Mouse (Mus musculus): ENCODE measurements around the gene Ahsa2.
"Not testable (repeated sequence)": the region's sequence is repeated elsewhere in the genome, so short reads cannot be mapped to it uniquely, and the experiment has no call there.

Gene Ahsa2

DNA sequence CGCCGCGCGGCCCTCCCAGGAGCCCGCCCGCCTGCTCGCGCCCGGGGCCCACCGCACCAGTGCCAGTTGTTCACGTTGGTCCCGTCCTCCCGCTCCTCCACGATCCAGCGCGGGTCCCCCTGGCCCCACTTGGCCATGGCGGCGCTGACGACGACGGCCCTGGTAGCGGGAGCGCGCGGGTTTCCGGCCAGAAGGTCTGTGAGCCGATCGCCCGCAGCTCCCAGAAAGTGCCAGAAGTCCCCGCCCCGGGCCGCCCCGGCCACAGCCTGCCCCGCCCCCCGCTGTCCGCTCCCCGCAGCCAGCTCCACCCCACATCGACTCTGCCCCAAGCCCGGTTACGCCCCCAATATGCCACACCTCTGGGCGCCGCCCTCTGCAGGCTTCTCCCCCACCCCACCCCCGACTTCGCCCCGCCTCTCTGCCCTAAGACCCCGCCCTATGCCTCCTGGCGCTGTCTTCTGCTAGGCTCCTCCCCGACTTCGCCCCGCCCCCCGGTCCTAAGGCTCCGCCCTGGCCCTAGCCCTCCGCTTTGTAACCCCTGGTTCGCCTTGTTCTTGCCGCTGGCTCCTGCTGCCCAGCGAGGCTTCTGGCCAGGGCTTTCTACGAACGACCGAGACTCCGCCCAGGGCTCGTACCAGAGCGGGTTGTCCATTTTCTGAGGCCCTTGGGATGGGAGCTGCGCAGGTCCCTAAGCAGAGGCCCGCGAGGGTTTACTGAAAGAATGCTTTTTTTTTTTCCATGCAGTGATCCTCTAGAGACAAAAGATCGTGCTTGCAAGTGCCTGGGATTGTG is at the start of gene Ahsa2:
Gene Ahsa2 (minus strand): TSS at position 313 of the 792 bp plus-strand sequence.
- ChIA-PET POLR2A (interaction anchor here (0.5 to 4.0 kb wide), 53 partner anchors 9 to 1452 kb away, joined by 3 to 21 read pairs (median 4); partner anchors contain the start of genes Pex13 (in 3 of the 4), Pus10 (in 3 of the 4), Cct4 (in 2 of the 4) and 0610010F05Rik (in 1 of the 4)), CTCF (interaction anchor here in 3 of 4 experiments (0.5 to 1.6 kb wide), 4 partner anchors 58 to 528 kb away, joined by 3 to 6 read pairs (median 4); no protein-coding TSS in a partner anchor)

- ChIA-PET POLR2A (no interaction called here), CTCF (interaction anchor here in 1 of 4 experiments (0.6 kb wide), 1 partner anchor 96 kb away, joined by 8 read pairs; the partner anchor contains the start of gene 0610010F05Rik)
Measured at GRCm38 (mm10) chr11:23537446-23537845, 39.6 kb upstream of the Ahsa2 start.

DNA sequence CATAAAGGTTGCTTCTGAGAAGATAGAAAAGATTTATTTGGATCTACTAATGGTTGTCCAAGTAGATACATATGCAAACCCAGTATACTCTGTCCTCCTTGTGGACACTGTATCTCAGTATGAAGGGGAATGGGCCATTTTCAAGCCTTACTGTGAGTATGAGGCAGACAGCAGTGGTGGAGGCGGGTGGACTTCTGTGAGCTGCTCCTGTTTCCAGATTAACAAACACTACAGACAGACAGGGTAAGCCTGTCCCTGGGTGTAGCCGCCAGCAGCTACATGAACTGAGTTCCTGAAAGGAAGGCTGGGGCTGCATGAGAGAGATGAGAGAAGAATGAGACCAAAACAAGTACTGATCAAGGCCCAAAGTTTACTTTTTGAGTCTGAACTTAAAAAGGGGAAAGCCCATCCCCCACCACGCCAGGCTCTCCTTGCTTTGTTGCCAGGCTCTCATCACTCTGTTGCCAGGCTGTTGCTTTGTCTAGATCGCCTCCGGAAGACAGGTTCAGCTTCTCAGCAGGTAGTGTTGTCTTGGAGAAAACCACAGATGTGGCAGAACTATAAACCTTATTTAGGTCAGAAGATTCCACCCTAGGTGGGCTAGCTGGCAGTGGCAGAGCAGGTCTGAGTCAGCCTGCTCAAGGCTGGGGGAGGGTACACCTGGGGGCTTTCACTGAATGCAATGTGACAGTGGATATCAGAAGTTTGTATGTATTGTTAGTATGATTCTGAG is 22.8 kb upstream of the Ahsa2 start, which contains the start of gene 1700093K21Rik:
Gene 1700093K21Rik (minus strand): TSS at position 683 of the 733 bp plus-strand sequence.
- ChIA-PET CTCF (no interaction called here), POLR2A (interaction anchor here in 1 of 4 experiments (0.6 to 1.6 kb wide), 4 partner anchors 11 to 263 kb away, joined by 3 to 5 read pairs (median 4); partner anchors contain the start of gene Ahsa2)

DNA sequence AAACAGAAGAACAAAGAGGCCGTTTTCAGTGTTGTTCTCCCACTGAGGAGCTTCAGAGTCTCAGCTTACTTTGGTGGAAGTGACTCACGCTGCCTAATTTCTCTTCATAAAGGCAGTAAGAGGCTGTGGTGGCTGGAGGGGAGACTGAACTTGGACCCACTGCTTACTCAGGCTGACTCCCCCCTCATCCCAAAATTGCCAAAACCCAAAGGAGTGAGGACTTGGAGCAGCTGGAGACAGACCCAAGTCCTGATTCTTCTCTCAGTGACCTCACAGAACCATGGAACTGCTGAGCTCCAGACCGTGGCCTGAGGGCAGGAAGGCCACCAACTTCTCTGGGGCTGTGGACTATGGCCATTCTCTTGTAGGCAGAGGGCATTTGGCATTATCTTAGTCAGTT is 21.2 kb upstream of the Ahsa2 start:
- CTCF ChIA-PET: interaction anchor here in 2 of 4 experiments (0.6 to 0.8 kb wide), 2 partner anchors 80 to 106 kb away, joined by 4 to 8 read pairs; no protein-coding TSS in a partner anchor

DNA sequence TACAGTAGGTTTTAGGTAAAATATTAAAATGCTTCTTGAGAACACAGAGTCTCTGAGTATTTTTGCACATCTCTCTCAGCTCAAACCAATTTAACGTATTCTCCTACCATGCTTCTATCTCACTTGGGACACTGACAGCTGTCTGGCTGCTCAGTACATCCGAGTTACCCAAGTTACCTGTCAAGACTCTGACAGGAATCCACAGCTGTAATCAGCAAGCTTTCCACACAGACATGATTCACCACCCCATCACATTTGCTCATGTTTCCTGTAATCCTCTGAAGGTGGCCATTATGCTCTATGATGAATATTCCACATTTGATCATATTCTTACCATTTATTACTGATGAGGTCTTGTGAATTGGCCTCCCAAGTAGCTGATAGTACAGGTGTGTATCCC is 17.5 kb upstream of the Ahsa2 start:
- POLR2A ChIA-PET: interaction anchor here in 2 of 4 experiments (1.1 to 3.4 kb wide), 3 partner anchors 11 to 150 kb away, joined by 3 to 17 read pairs (median 3); partner anchors contain the start of genes Ahsa2 (in 1 of the 2), Pex13 (in 1 of the 2) and Pus10 (in 1 of the 2)
- CTCF ChIA-PET: interaction anchor here in 1 of 4 experiments (1.5 kb wide), 1 partner anchor 50 kb away, joined by 3 read pairs; no protein-coding TSS in a partner anchor

More for the DNA sequence above, 21.2 kb upstream of the Ahsa2 start:
- POLR2A ChIA-PET: interaction anchor here in 1 of 4 experiments (0.7 to 1.6 kb wide), 4 partner anchors 21 to 80 kb away, joined by 3 to 9 read pairs (median 4); partner anchors contain the start of gene Ahsa2

- CTCF ChIA-PET: interaction anchor here in 1 of 4 experiments (1.5 kb wide), 1 partner anchor 51 kb away, joined by 3 read pairs; no protein-coding TSS in a partner anchor
- POLR2A ChIA-PET: interaction anchor here in 2 of 4 experiments (0.7 to 3.4 kb wide), 5 partner anchors 10 to 151 kb away, joined by 3 to 17 read pairs (median 3); partner anchors contain the start of genes Ahsa2 (in 2 of the 2), Pex13 (in 1 of the 2) and Pus10 (in 1 of the 2)
Measured at GRCm38 (mm10) chr11:23514785-23515184, 17.0 kb upstream of the Ahsa2 start.

DNA sequence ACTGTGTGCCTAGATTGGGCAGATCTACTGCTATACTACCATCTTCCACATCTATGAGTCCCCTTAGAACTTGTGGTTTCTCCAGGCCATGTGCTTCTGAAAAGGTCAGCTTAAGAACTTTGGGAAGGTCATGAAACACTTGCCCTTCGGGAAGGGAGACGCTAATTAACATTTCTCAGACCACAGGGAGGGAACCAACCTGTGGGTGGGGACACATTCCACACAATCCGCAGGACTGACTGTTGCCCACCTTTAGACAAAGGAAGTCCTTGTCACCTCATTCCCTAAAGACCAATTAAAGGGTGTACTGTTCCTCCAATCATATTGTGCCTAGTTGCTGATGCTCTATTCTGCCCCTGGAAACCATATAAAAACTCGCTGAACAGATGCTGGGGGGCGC is 7.0 kb upstream of the Ahsa2 start:
- CTCF ChIA-PET: not testable (repeated sequence)
- POLR2A ChIA-PET: interaction anchor here in 2 of 4 experiments (0.6 to 0.8 kb wide), 3 partner anchors 8 to 44 kb away, joined by 3 to 5 read pairs (median 3); no protein-coding TSS in a partner anchor

GRCm38 (mm10) chr11:23498609-23499008 is 779 bp upstream of the Ahsa2 start:
- ChIA-PET POLR2A (interaction anchor here in 3 of 4 experiments (0.6 to 4.0 kb wide), 25 partner anchors 10 to 1451 kb away, joined by 3 to 21 read pairs (median 4); partner anchors contain the start of genes 0610010F05Rik (in 2 of the 3), Pex13 (in 2 of the 3), Pus10 (in 1 of the 3) and Rel (in 1 of the 3)), CTCF (interaction anchor here in 2 of 4 experiments (0.7 to 1.6 kb wide), 2 partner anchors 58 kb away, joined by 4 to 5 read pairs; no protein-coding TSS in a partner anchor)

DNA sequence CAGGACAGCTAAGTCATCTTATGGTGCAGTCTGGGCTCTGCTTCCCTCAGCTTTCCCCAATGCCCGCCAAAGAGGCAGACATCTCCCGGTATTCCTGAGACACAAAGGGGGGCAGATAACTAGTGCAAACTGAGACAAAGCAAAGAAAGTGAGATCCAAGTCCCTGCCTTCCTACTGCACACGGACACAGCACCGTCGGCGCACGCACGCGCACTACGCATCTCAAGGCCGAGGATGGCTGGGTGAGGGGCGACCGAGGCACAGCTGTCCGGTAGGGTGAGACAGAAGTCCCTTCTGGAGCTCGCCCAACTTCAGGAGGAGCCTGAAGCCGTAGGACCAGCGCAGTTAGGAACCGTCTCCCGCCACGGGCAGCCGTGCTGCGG is 504 bp downstream of the Ahsa2 start:
- CTCF ChIA-PET: interaction anchor here in 3 of 4 experiments (0.5 to 1.6 kb wide), 3 partner anchors 60 to 528 kb away, joined by 3 to 6 read pairs (median 5); no protein-coding TSS in a partner anchor
- POLR2A ChIA-PET: interaction anchor here (0.5 to 4.0 kb wide), 48 partner anchors 8 to 515 kb away, joined by 3 to 21 read pairs (median 4); partner anchors contain the start of genes Pex13 (in 3 of the 4), Pus10 (in 3 of the 4), Cct4 (in 2 of the 4) and Xpo1 (in 2 of the 4)

DNA sequence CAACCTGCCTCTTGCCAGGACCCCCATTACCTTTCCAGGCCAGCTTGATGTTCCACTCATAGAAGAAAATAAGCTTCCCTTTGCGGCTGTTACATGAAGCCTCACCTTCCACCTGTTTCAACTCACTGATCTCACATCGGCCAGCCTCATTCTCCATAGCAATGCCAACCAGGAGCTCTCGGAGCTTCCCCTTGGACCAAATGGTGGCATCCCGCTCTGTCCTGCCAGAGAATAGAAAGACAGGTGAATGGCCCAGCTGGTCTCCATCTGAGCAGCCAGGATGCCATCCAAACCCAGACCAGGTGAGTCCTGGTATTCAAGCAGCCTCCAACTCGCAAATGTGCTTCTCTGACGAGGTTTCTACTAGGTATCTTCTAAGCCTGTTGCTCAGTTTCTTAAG is 1.2 kb downstream of the Ahsa2 start:
- POLR2A ChIA-PET: interaction anchor here in 3 of 4 experiments (0.7 to 4.0 kb wide), 25 partner anchors 9 to 489 kb away, joined by 3 to 21 read pairs (median 6); partner anchors contain the start of genes Pex13 (in 2 of the 3), Pus10 (in 2 of the 3), Xpo1 (in 2 of the 3) and 0610010F05Rik (in 1 of the 3)
- CTCF ChIA-PET: no interaction called here

- ChIA-PET POLR2A (interaction anchor here in 1 of 4 experiments (0.6 to 4.0 kb wide), 9 partner anchors 8 to 504 kb away, joined by 3 to 21 read pairs (median 6); partner anchors contain the start of genes Pex13 and Pus10), CTCF (interaction anchor here in 1 of 4 experiments (1.3 kb wide), 1 partner anchor 70 kb away, joined by 5 read pairs; no protein-coding TSS in a partner anchor)
Measured at GRCm38 (mm10) chr11:23495231-23495630, 2.6 kb downstream of the Ahsa2 start.

DNA sequence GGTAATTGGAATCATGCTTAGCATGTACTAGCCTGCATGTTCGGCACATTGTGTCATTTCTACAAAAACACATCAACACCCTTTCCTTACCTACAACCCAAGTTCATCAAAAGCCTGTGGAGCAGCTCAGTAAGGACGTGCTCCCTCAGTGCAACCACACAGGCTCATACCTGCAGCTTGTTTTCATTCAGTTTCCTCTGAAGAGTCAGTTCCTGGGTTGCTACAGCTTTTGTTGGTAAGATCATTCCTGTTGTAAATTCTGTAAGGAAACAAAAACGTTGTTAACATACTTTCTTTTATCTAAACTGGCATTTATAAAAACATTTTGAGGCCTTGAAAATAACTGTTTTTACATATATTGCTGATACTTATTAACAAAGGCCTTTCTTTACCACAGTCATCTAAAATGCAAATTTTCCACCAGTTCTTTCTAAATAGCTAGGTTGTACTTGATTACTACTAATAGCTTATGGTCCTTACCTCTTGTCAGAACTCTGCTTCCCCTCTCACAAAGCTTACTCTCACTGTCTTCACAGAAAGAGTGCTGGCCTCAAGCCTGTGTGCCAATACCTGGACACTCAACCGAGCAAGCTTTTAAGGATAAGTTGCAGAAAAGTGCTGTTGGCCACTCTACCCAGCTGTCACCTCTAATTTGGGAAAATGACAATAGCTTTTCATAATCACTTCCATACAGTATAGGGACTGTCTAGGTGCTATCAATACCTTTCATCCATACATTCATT is 5.6 kb downstream of the Ahsa2 start:
- POLR2A ChIA-PET: interaction anchor here in 2 of 4 experiments (0.6 to 2.1 kb wide), 8 partner anchors 8 to 644 kb away, joined by 3 to 9 read pairs (median 3); partner anchors contain the start of genes 1700093K21Rik (in 1 of the 2) and Fam161a (in 1 of the 2)
- CTCF ChIA-PET: no interaction called here

DNA sequence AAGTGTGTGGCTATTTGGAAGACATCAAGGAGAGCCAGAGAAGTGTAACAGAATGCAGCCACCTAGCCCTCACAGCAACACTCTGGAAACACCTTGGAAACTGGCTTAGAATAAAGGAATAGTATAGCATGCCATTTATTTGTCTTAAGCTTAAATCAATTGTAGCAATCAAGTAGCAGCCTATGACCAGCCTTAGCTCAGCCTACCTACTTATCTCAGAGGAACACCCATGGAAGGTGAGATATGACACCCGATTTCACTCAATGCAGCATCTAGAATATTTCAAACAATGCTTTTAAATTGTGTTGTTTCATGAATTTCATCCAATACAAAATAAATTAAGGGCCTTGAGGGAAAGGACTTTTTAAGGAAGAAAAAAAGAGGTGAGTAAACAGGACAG is 7.9 kb downstream of the Ahsa2 start:
- ChIA-PET CTCF (no interaction called here), POLR2A (interaction anchor here in 2 of 4 experiments (0.6 to 1.6 kb wide), 5 partner anchors 9 to 482 kb away, joined by 3 to 5 read pairs (median 4); partner anchors contain the start of gene Fam161a (in 1 of the 2))

DNA sequence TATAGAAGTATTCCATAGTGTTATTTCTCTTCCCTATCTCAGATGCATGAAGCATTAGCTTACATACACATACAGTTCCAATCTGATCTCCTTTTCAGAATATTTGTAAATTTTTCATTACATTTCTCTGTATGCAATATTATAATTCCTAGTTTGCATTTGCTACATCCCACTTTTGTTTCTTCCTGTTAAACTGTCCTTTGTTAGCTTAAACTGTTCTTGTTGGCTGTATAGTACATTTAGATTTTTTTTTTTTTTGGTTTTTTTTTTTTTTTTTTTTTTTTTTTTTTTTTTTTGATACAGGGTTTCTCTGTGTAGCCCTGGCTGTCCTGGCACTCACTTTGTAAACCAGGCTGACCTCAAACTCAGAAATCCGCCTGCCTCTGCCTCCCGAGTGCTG is 32.0 kb downstream of the Ahsa2 start:
- POLR2A ChIA-PET: interaction anchor here in 1 of 4 experiments (1.1 to 2.4 kb wide), 2 partner anchors 30 to 33 kb away, joined by 5 to 8 read pairs; no protein-coding TSS in a partner anchor
- CTCF ChIA-PET: not testable (repeated sequence)

Data from embryonic stem cell, embryonic (primary cell).